Mouse (Mus musculus) G1E (cell line): ENCODE results near the gene Cotl1. TPM values are rescaled to one million over a fixed set of nuclear protein-coding genes. Genes with fewer than 3 reads are reported as not detected.

Experiments used
- ATAC-seq: 2 replicates; pipeline ENCODE4 v1.8.0; 2016; ENCODE audit warnings: mild to moderate bottlenecking; ENCODE audit not compliant: insufficient number of reproducible peaks, poor library complexity, low FRiP score, severe bottlenecking; ENCODE audit errors: extremely low read depth
- DNase-seq: peaks from one replicate; pipeline ENCODE4 v3.0.0; 2012; ENCODE audit warnings: low spot score
- H3K27me3 ChIP-seq: 2 replicates; pipeline ENCODE4 v1.6.1; 2012; ENCODE audit warnings: mild to moderate bottlenecking, low read length, inconsistent platforms; ENCODE audit not compliant: insufficient read depth
- H3K36me3 ChIP-seq: replicated peaks from 2 replicates; pipeline ENCODE3; 2012; ENCODE audit warnings: mild to moderate bottlenecking, inconsistent platforms
- H3K4me1 ChIP-seq: 2 replicates; pipeline ENCODE4 v1.6.1; 2012; ENCODE audit warnings: low read depth, low read length, inconsistent platforms, mixed read lengths; ENCODE audit not compliant: insufficient read depth
- H3K4me3 ChIP-seq: 2 replicates; pipeline ENCODE4 v1.5.1; 2012; ENCODE audit warnings: low read depth, mild to moderate bottlenecking, inconsistent platforms, low read length, moderate library complexity, mixed read lengths
- H3K9me3 ChIP-seq: replicated peaks from 2 replicates; pipeline ENCODE4 v1.6.1; 2012; ENCODE audit warnings: inconsistent platforms
- CTCF ChIP-seq: IDR thresholded peaks from 2 replicates; pipeline ENCODE4 v1.5.1; 2012; ENCODE audit warnings: low read depth, low read length, inconsistent platforms, mixed read lengths
- GATA1 ChIP-seq: IDR thresholded peaks from 2 replicates; pipeline ENCODE4 v1.6.1; 2012; ENCODE audit warnings: borderline replicate concordance, low read length, inconsistent platforms, mixed read lengths
- GATA2 ChIP-seq: IDR thresholded peaks from 2 replicates; pipeline ENCODE4 v1.6.1; 2012; ENCODE audit warnings: low read depth, low read length, inconsistent platforms, borderline replicate concordance
- POLR2AphosphoS5 ChIP-seq: IDR thresholded peaks from 2 replicates; pipeline ENCODE4 v1.6.1; 2012; ENCODE audit warnings: low read depth, low read length, inconsistent platforms; ENCODE audit not compliant: insufficient replicate concordance
- TAL1 ChIP-seq: conservative IDR thresholded peaks from 2 replicates; pipeline ENCODE4 v1.6.1; 2012; ENCODE audit warnings: low read depth, low read length, inconsistent platforms, mixed read lengths
- polyA plus RNA-seq: library from polyadenylated mRNA; stranded (reverse); fragments of >175 nt; gene quantifications from 2 replicates; pipeline ENCODE4 v1.2.3, GENCODE M21; 2012
- total RNA-seq, 2 experiments: library from RNA; stranded (forward) in 1 of 2; stranded (reverse) in 1 of 2; fragments of 200-1000 nt in 1 of 2; fragments of >200 nt in 1 of 2; fragmentation: Nextera tagmentation in 1 of 2; gene quantifications; 2 replicates each; pipeline ENCODE4 v1.2.3; 2014 to 2017

Cotl1 gene
- total and polyA plus RNA-seq, 3 experiments = 23.9 to 72.5 (median 63.4) TPM

DNA sequence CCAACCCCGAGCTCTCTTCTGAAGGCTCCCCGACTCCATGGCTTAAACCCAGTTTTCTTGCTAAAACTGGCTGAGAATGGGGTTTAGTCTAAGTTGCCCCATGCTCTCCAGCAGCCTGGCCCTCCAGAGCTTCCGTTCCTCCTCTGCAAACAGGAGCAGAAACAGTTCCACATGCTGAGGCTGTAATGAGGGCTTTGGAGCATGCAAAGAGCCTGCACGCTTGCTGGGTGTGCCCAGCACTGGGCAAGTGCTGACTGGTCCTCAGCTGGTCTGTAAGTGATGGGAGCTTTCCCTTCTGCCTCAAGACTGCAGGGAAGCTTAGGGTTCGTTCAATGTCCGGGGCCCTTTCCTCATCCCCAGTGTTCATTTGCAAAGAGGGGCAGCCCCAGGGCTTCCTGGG is 24.1 kb downstream of the Cotl1 start:
- Histone ChIP-seq H3K4me1 (peaks cover 18% of the 10 kb centered on the region), H3K4me3 (no peak overlapping the region), H3K36me3 (no peaks in the 10 kb centered on the region), H3K27me3 (peaks cover 45% of the 10 kb centered on the region), H3K9me3 (no peaks in the 10 kb centered on the region)
- no peak for TF ChIP-seq GATA1
- no peak for TF ChIP-seq GATA2
- no peak for TF ChIP-seq CTCF
- no peak for TF ChIP-seq TAL1
- TF ChIP-seq POLR2AphosphoS5 = no peak
- no peak for DNase-seq
- no peak for ATAC-seq

DNA sequence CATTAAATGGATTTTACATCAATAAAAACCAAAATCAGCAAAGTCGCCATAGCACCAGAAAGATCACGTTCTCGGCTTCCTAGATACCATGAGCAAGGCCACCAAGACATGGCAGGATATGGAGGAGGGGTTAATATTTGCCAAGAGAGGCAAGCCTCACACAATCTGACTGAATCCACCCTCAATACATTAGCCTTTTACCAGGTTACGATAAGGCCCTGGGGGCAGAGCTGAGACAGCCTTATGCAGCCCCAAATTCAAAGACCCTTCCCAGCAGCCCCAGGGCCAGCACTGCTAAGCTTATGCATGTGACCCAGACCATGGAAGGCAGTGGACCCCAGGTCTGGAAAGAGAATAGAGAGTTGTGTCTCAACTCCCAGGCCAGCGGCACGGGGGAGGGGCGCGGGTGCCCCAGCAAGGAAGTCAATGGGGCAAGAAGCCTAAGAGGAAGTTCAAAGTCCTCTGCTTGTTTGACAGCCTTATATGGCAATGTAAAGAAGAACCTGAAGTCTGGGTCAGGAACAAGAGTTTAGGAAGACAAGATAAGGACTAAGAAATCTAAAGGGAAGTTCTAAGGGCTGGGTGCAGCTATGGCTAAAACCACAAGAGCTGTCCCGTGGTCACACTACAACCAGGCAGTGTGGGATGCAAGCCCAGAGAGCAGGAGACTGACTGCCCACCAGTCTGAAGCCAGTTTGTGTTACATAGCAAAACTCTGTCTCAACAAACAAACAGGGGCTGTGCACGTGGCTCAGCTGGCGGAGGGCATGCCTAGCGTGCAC is 27.5 kb downstream of the Cotl1 start:
- no peak for TF ChIP-seq GATA2
- TF ChIP-seq POLR2AphosphoS5 = no peak
- no peak for TF ChIP-seq TAL1
- no peak for TF ChIP-seq GATA1
- no peak for TF ChIP-seq CTCF
- ATAC-seq = peak; percentile 75
- Histone ChIP-seq H3K4me3 (no peak overlapping the region), H3K27me3 (peaks cover 37% of the 10 kb centered on the region), H3K9me3 (no peaks in the 10 kb centered on the region), H3K36me3 (no peaks in the 10 kb centered on the region), H3K4me1 (peaks cover 18% of the 10 kb centered on the region)
- peak; percentile 33 for DNase-seq

DNA sequence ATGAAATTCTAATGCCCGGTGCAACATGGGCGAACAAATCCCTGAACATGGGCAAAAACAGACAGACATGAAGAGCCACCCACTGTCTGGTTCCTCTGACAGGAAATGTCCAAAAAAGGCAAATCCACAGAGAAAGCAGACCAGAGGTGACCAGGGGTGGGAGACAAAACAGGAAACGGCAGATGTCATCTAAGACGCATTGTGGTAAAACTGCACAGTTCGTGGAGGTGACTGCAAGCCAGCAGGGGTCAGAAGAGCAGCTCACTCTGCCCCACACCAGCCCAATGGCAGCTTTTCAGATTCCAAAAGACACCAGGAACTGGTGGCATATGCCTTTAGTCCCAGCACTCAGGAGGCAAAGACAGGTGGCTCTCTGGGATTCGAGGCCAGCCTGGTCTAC is 28.4 kb downstream of the Cotl1 start:
- H3K27me3 ChIP-seq = peaks cover 31% of the 10 kb centered on the region
- no peaks in the 10 kb centered on the region for H3K36me3 ChIP-seq
- H3K9me3 ChIP-seq = no peaks in the 10 kb centered on the region
- H3K4me3 ChIP-seq = no peak overlapping the region
- TF ChIP-seq TAL1 (no peak), GATA1 (no peak), CTCF (no peak), POLR2AphosphoS5 (no peak), GATA2 (no peak)
- peaks cover 18% of the 10 kb centered on the region for H3K4me1 ChIP-seq
- DNase-seq = no peak
- peak; percentile 32; the same call in 1 of the 2 replicates for ATAC-seq

DNA sequence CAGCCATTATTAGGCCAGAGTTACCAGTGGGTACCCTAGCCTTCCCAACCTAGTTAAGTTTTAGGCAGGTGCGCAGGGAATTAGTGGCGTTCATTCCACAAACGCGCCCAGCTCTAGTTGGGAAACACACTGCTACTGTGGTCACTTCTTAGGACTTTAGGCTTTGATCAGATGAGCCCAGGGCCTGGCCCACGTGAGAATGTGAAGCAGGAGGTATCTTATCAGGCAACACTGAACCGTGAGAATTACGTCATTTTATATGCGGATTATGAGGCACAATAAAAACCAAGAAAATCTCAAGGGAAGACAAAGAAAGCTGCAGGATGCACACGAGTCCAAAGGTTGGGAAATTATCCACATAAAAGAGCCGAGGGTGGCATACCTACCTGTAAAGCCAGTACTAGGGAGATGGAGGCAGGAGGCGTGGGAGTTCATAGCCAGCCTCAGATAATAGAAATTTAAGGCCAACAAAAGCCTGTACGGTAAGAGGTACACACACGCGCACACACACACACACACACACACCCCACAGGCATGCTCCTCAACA is 29.3 kb downstream of the Cotl1 start:
- ATAC-seq (no peak), DNase-seq (no peak)
- Histone ChIP-seq H3K4me3 (no peak overlapping the region), H3K27me3 (peaks cover 30% of the 10 kb centered on the region), H3K4me1 (peaks cover 18% of the 10 kb centered on the region), H3K36me3 (no peaks in the 10 kb centered on the region), H3K9me3 (no peaks in the 10 kb centered on the region)
- TF ChIP-seq GATA2 (no peak), POLR2AphosphoS5 (no peak), CTCF (no peak), TAL1 (no peak), GATA1 (no peak)

DNA sequence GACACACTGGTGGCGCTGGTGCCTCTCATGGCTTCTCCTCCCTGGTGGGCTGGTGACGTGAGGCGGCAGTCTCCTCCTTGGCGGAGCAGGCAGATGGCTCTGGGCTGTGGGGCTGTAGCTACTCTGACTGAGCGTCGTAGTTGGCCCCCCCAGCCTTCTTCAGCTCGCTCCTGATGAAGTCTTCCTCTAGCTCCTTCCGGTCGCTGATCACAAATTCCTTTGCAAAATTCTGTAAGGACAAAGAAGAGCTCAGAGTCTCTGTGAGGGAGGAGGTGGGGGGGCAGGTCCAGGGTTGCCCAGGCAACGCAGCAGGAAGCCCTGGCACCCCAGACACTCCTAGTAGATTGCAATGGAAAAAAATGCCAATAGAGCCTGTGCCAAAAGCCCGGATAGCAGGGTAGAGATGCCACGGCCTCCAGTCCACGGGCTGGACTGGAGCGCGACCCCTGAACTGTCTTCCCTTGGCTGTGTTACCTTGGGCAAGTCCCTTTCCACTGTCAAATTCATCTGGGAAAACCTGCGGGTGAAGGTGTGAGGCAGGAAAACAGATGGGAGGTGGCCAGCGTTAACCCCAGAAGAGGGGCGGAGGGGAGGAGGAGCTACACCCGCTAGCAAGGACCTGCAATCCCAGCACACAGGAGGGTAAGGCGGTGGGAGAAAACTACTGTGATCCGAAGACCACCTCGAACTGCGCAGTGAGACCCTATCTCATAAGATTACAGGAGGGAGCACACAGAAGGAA is 30.0 kb downstream of the Cotl1 start:
- Histone ChIP-seq H3K36me3 (no peaks in the 10 kb centered on the region), H3K9me3 (no peaks in the 10 kb centered on the region), H3K27me3 (peaks cover 29% of the 10 kb centered on the region), H3K4me1 (peaks cover 18% of the 10 kb centered on the region), H3K4me3 (no peak overlapping the region)
- TF ChIP-seq GATA1 = no peak
- TF ChIP-seq GATA2 = no peak
- no peak for TF ChIP-seq POLR2AphosphoS5
- TF ChIP-seq CTCF = no peak
- TF ChIP-seq TAL1 = no peak
- DNase-seq (no peak), ATAC-seq (no peak)

DNA sequence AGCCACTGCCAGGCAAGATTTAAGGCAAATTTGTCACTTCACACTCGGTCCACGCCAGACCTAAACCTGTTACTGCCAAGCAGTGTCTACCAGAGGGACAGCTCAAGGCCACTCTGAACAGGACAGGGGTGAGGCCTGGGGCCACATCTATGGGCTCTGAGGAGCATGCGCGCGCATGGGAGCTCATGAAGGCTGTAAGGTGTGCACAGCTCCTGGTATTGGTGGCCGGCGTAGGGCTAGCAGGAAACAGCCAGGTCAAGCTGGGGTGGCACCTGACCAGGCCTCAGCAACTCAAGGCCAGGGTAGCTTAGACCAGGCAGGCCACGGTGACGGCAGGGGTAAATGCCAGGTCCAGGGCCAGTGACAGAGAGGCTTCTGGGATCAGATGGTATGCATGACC is 30.7 kb downstream of the Cotl1 start:
- DNase-seq (no peak), ATAC-seq (no peak)
- Histone ChIP-seq H3K9me3 (no peaks in the 10 kb centered on the region), H3K4me1 (peaks cover 18% of the 10 kb centered on the region), H3K4me3 (no peak overlapping the region), H3K36me3 (no peaks in the 10 kb centered on the region), H3K27me3 (peaks cover 32% of the 10 kb centered on the region)
- TF ChIP-seq GATA2 (no peak), CTCF (no peak)
